Mouse (Mus musculus): ENCODE measurements at regions not wholly inside any gene's neighbourhood (a gene's known extent, or its start where the extent isn't known, plus 50 kb on each side); places are given as distances from the start of the nearest gene placed in this dataset.

- no peak for DNase-seq (ENCODE audit: low read depth, low spot score)
- H3K27ac ChIP-seq (ENCODE audit: control insufficient read depth, low read depth, low read length), result no peak overlapping the region
- no peaks in the 10 kb centered on the region for H3K36me3 ChIP-seq (ENCODE audit: control insufficient read depth in 1 of 2, insufficient read depth in 2 of 2, low read length in 2 of 2)
- no peak overlapping the region for H3K9ac ChIP-seq (ENCODE audit: control insufficient read depth, low read depth, low read length, poor library complexity, severe bottlenecking)
- H3K4me3 ChIP-seq (ENCODE audit: control insufficient read depth in 1 of 2, insufficient read depth in 1 of 2, low read depth in 2 of 2, low read length in 2 of 2), result no peak overlapping the region
- TF ChIP-seq SMC3 (IDR thresholded peaks at IDR 0.05; ENCODE audit: low read depth, low read length), result no peak
- TF ChIP-seq NELFE (IDR thresholded peaks at IDR 0.05; ENCODE audit: low read depth, low read length), result no peak
- TF ChIP-seq CHD2 (IDR thresholded peaks at IDR 0.05; ENCODE audit: low read length), result no peak
- TF ChIP-seq MAZ (IDR thresholded peaks at IDR 0.05; ENCODE audit: low read depth, low read length), result no peak
- TF ChIP-seq HCFC1 (IDR thresholded peaks at IDR 0.05; ENCODE audit: low read depth, low read length), result no peak
- TF ChIP-seq TCF12 (IDR thresholded peaks at IDR 0.05; ENCODE audit: low read depth, low read length), result no peak
- TF ChIP-seq MYB (IDR thresholded peaks at IDR 0.05; ENCODE audit: low read depth, low read length), result no peak
- no peak for TF ChIP-seq RCOR1 (IDR thresholded peaks at IDR 0.05; ENCODE audit: low read depth, low read length)
- TF ChIP-seq KAT2A (conservative IDR thresholded peaks at IDR 0.05; ENCODE audit: low read depth, low read length), result no peak
- TF ChIP-seq EP300 (IDR thresholded peaks at IDR 0.05; ENCODE audit: low read depth in 1 of 2, low read length in 2 of 2), result no peak
- TF ChIP-seq CHD1 (IDR thresholded peaks at IDR 0.05; ENCODE audit: low read depth, low read length), result no peak
- no peak for TF ChIP-seq TBP (IDR thresholded peaks at IDR 0.05; ENCODE audit: low read depth, low read length)
- TF ChIP-seq SIN3A (IDR thresholded peaks at IDR 0.05; ENCODE audit: low read length), result no peak
- no peaks in the 10 kb centered on the region for H3K9me3 ChIP-seq (replicated peaks; ENCODE audit: insufficient read depth, low read length)
- no peaks in the 10 kb centered on the region for H3K27me3 ChIP-seq (ENCODE audit: control insufficient read depth in 1 of 2, insufficient read depth in 2 of 2, low read length in 2 of 2)
- no peaks in the 10 kb centered on the region for H3K4me1 ChIP-seq (ENCODE audit: control insufficient read depth in 1 of 2, insufficient read depth in 2 of 2, low read length in 2 of 2)
- H3K79me2 ChIP-seq (ENCODE audit: control insufficient read depth, insufficient read depth, low read length, poor library complexity), result no peaks in the 10 kb centered on the region
These were observed 227.3 kb downstream of the Tm4sf1 start for GRCm38 (mm10) chr3:57074516-57074915.

GRCm38 (mm10) chr3:57073962-57074506 lies 227.8 kb downstream of the Tm4sf1 start:
- no peaks in the 10 kb centered on the region for H3K79me2 ChIP-seq (ENCODE audit: control insufficient read depth, insufficient read depth, low read length, poor library complexity)
- TF ChIP-seq CTCF (IDR thresholded peaks at IDR 0.05 in 2 of 3, conservative IDR thresholded peaks at IDR 0.05 in 1 of 3; ENCODE audit: control insufficient read depth in 1 of 3, insufficient read depth in 1 of 3, low read depth in 2 of 3, low read length in 3 of 3, poor library complexity in 1 of 3, severe bottlenecking in 1 of 3), result no peak
- TF ChIP-seq RCOR1 (IDR thresholded peaks at IDR 0.05; ENCODE audit: low read depth, low read length), result no peak
- no peak for TF ChIP-seq RAD21 (IDR thresholded peaks at IDR 0.05; ENCODE audit: low read depth, low read length)
- TF ChIP-seq JUND (IDR thresholded peaks at IDR 0.05; ENCODE audit: low read depth, low read length), result no peak
- no peak for TF ChIP-seq SIN3A (IDR thresholded peaks at IDR 0.05; ENCODE audit: low read length)
- TF ChIP-seq ZMIZ1 (IDR thresholded peaks at IDR 0.05; ENCODE audit: low read depth, low read length), result no peak
- no peak for TF ChIP-seq MYB (IDR thresholded peaks at IDR 0.05; ENCODE audit: low read depth, low read length)
- no peak for TF ChIP-seq ZNF384 (IDR thresholded peaks at IDR 0.05; ENCODE audit: low read depth, low read length)
- TF ChIP-seq MEF2A (IDR thresholded peaks at IDR 0.05; ENCODE audit: extremely low read depth, insufficient replicate concordance, low read depth, low read length, poor library complexity, severe bottlenecking), result no peak
- TF ChIP-seq ETS1 (IDR thresholded peaks at IDR 0.05; ENCODE audit: low read depth, low read length), result no peak
- TF ChIP-seq USF1 (IDR thresholded peaks at IDR 0.05; ENCODE audit: low read depth, low read length), result no peak
- no peak for TF ChIP-seq EP300 (IDR thresholded peaks at IDR 0.05; ENCODE audit: low read depth in 1 of 2, low read length in 2 of 2)
- no peak for TF ChIP-seq MXI1 (IDR thresholded peaks at IDR 0.05; ENCODE audit: low read depth, low read length)
- TF ChIP-seq BHLHE40 (IDR thresholded peaks at IDR 0.05; ENCODE audit: borderline replicate concordance, low read depth, low read length), result no peak
- no peak for TF ChIP-seq MAZ (IDR thresholded peaks at IDR 0.05; ENCODE audit: low read depth, low read length)
- TF ChIP-seq CHD1 (IDR thresholded peaks at IDR 0.05; ENCODE audit: low read depth, low read length), result no peak
- TF ChIP-seq HCFC1 (IDR thresholded peaks at IDR 0.05; ENCODE audit: low read depth, low read length), result no peak
- TF ChIP-seq E2F4 (IDR thresholded peaks at IDR 0.05; ENCODE audit: borderline replicate concordance, low read depth, low read length), result no peak
- no peak for TF ChIP-seq POLR2AphosphoS5 (IDR thresholded peaks at IDR 0.05; ENCODE audit: borderline replicate concordance, low read depth, low read length)

More at GRCm38 (mm10) chr3:57073962-57074506, 227.8 kb downstream of the Tm4sf1 start:
- DNase-seq (ENCODE audit: low read depth, low spot score), result no peak
- Histone ChIP-seq H3K27ac (ENCODE audit: control insufficient read depth, low read depth, low read length) (no peak overlapping the region), H3K36me3 (ENCODE audit: control insufficient read depth in 1 of 2, insufficient read depth in 2 of 2, low read length in 2 of 2) (no peaks in the 10 kb centered on the region), H3K9ac (ENCODE audit: control insufficient read depth, low read depth, low read length, poor library complexity, severe bottlenecking) (no peak overlapping the region), H3K4me1 (ENCODE audit: control insufficient read depth in 1 of 2, insufficient read depth in 2 of 2, low read length in 2 of 2) (no peaks in the 10 kb centered on the region), H3K9me3 (replicated peaks; ENCODE audit: insufficient read depth, low read length) (no peaks in the 10 kb centered on the region), H3K4me3 (ENCODE audit: control insufficient read depth in 1 of 2, insufficient read depth in 1 of 2, low read depth in 2 of 2, low read length in 2 of 2) (no peak overlapping the region), H3K27me3 (ENCODE audit: control insufficient read depth in 1 of 2, insufficient read depth in 2 of 2, low read length in 2 of 2) (no peaks in the 10 kb centered on the region)
